8 mouse cellular contexts compared by ENCODE assay signal in the genomic region with DNA sequence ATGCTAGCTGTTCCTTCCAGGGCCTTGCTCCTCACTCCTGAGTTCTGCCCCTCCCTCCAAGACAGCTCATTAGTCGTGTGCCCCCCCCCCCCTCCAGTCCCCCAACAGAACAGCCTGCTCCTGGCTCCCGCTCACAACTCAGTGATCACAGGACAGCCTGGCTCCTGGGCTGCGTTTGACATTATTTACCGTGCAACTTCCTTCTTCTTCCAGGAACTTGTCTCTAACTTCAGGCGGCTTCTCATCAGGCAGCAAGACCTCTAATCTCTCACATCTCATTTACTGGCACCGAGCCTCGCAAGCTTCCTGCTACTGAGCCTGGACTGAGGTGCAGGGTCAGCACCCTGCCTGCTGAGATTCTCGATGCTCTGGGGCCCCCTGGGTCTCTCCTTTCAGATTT. TPM values are rescaled to one million over a fixed set of nuclear protein-coding genes. Genes with fewer than 3 reads are reported as not detected.
DNase-seq lines count a peak whose midpoint lies in the region; ATAC-seq and TF ChIP-seq lines count a peak whose summit lies in the region.

No protein-coding gene starts in this region.

- H3K4me1 ChIP-seq in MEL (ENCODE audit: control insufficient read depth in 1 of 2, insufficient read depth in 2 of 2, low read length in 2 of 2) = peaks cover 4 to 14% of the 10 kb centered on the region in 2 experiments
- H3K4me1 ChIP-seq in intestine, embryonic 14.5 days (replicated peaks; ENCODE audit: control insufficient read depth, insufficient read depth, low read length) = peaks cover 29% of the 10 kb centered on the region
- peaks cover 18% of the 10 kb centered on the region for H3K4me1 ChIP-seq in liver, embryonic 16.5 days (ENCODE audit: control insufficient read depth, low read depth, low read length)
- H3K4me1 ChIP-seq in forebrain, embryonic 12.5 days = peaks cover 32% of the 10 kb centered on the region

- no peak; a peak in 1 of 4 replicates for TF ChIP-seq EP300 in MEL (IDR thresholded peaks at IDR 0.05; ENCODE audit: low read depth in 1 of 2, low read length in 2 of 2)

- no peak overlapping the region for H3K4me2 ChIP-seq in intestine, embryonic 14.5 days (ENCODE audit: low read length)
- no peak overlapping the region for H3K4me2 ChIP-seq in liver, embryonic 16.5 days (ENCODE audit: low read depth, low read length)
- H3K4me2 ChIP-seq in forebrain, embryonic 12.5 days = no peak overlapping the region

- H3K27ac ChIP-seq in MEL (ENCODE audit: control insufficient read depth, low read depth, low read length) = no peak overlapping the region; the same call in 1 of the 2 replicates
- H3K27ac ChIP-seq in intestine, embryonic 14.5 days (ENCODE audit: low read depth) = peak overlapping the region; percentile 30
- H3K27ac ChIP-seq in liver, embryonic 16.5 days (ENCODE audit: low read length) = peak overlapping the region; percentile 18; the same call in 1 of the 2 replicates
- H3K27ac ChIP-seq in forebrain, embryonic 12.5 days = no peak overlapping the region

- no peaks in the 10 kb centered on the region for H3K9me3 ChIP-seq in MEL (replicated peaks; ENCODE audit: insufficient read depth, low read length)
- no peaks in the 10 kb centered on the region for H3K9me3 ChIP-seq in intestine, embryonic 14.5 days (ENCODE audit: control insufficient read depth, low read length)
- H3K9me3 ChIP-seq in liver, embryonic 16.5 days (replicated peaks; ENCODE audit: control insufficient read depth, low read length) = no peaks in the 10 kb centered on the region
- H3K9me3 ChIP-seq in forebrain, embryonic 12.5 days = no peaks in the 10 kb centered on the region

- no peak for TF ChIP-seq CTCF in MEL (IDR thresholded peaks at IDR 0.05 in 2 of 3, conservative IDR thresholded peaks at IDR 0.05 in 1 of 3; ENCODE audit: control insufficient read depth in 1 of 3, insufficient read depth in 1 of 3, low read depth in 2 of 3, low read length in 3 of 3, poor library complexity in 1 of 3, severe bottlenecking in 1 of 3)

- H3K79me2 ChIP-seq in MEL (ENCODE audit: control insufficient read depth, insufficient read depth, low read length, poor library complexity) = no peaks in the 10 kb centered on the region

- no peaks in the 10 kb centered on the region for H3K27me3 ChIP-seq in MEL (ENCODE audit: control insufficient read depth in 1 of 2, insufficient read depth in 2 of 2, low read length in 2 of 2)
- no peaks in the 10 kb centered on the region for H3K27me3 ChIP-seq in intestine, embryonic 14.5 days (replicated peaks; ENCODE audit: control insufficient read depth, insufficient read depth, low read length)
- H3K27me3 ChIP-seq in liver, embryonic 16.5 days (ENCODE audit: control insufficient read depth, insufficient read depth, low read depth, low read length) = no peaks in the 10 kb centered on the region
- H3K27me3 ChIP-seq in forebrain, embryonic 12.5 days = peaks cover 73% of the 10 kb centered on the region

- no peak for TF ChIP-seq POLR2A in MEL (IDR thresholded peaks at IDR 0.05; ENCODE audit: control insufficient read depth in 1 of 2, insufficient read depth in 1 of 2, low read depth in 1 of 2, low read length in 2 of 2, poor library complexity in 1 of 2)

- H3K9ac ChIP-seq in MEL (ENCODE audit: control insufficient read depth, low read depth, low read length, poor library complexity, severe bottlenecking) = peak overlapping the region; percentile 22
- no peak overlapping the region for H3K9ac ChIP-seq in intestine, embryonic 14.5 days (ENCODE audit: low read length)
- no peak overlapping the region for H3K9ac ChIP-seq in liver, embryonic 16.5 days (ENCODE audit: low read depth, low read length)
- H3K9ac ChIP-seq in forebrain, embryonic 12.5 days = no peak overlapping the region

- TF ChIP-seq RAD21 in MEL (IDR thresholded peaks at IDR 0.05; ENCODE audit: low read depth, low read length) = no peak

- H3K4me3 ChIP-seq in MEL (ENCODE audit: control insufficient read depth in 1 of 2, insufficient read depth in 1 of 2, low read depth in 2 of 2, low read length in 2 of 2) = no peak overlapping the region
- H3K4me3 ChIP-seq in intestine, embryonic 14.5 days (ENCODE audit: low read depth, low read length) = no peak overlapping the region
- H3K4me3 ChIP-seq in liver, embryonic 16.5 days (ENCODE audit: low read depth, low read length) = no peak overlapping the region
- no peak overlapping the region for H3K4me3 ChIP-seq in forebrain, embryonic 12.5 days (replicated peaks)

- DNase-seq in heart, adult 18-20 months = peak; percentile 38 to 59
- DNase-seq in heart, postnatal 4 days = no peak
- peak; percentile 88 for DNase-seq in MEL (ENCODE audit: low read depth, low spot score)
- DNase-seq in intestine, embryonic 14.5 days (ENCODE audit: low spot score) = no peak
- DNase-seq in right cerebral cortex, postnatal 4 days = no peak
- no peak for DNase-seq in frontal cortex, postnatal 36 days (ENCODE audit: low spot score in 2 of 2)

- 2% methylated on average over 8 of the region's 8 CpGs for WGBS in intestine, embryonic 14.5 days
- WGBS in liver, embryonic 16.5 days (ENCODE audit: insufficient replicate concordance) = 13% methylated on average over 8 of the region's 8 CpGs
- 17% methylated on average over 8 of the region's 8 CpGs for WGBS in forebrain, embryonic 12.5 days

- 0 out of 2 replicates have a peak, but pooled peaks have one; percentile 14 for ATAC-seq in intestine, embryonic 14.5 days (replicated peaks; ENCODE audit: low FRiP score, low TSS enrichment, low read depth)
- ATAC-seq in liver, embryonic 16.5 days (ENCODE audit: low read depth) = no peak
- ATAC-seq in forebrain, embryonic 12.5 days (ENCODE audit: low FRiP score) = no peak

- H3K36me3 ChIP-seq in MEL (ENCODE audit: control insufficient read depth in 1 of 2, insufficient read depth in 2 of 2, low read length in 2 of 2) = peaks cover 0 to 6% of the 10 kb centered on the region in 2 experiments; a peak in 2 of 4 replicates
- no peaks in the 10 kb centered on the region for H3K36me3 ChIP-seq in intestine, embryonic 14.5 days (ENCODE audit: control insufficient read depth, insufficient read depth, low read length)
- H3K36me3 ChIP-seq in liver, embryonic 16.5 days (ENCODE audit: control insufficient read depth, insufficient read depth) = no peaks in the 10 kb centered on the region
- no peaks in the 10 kb centered on the region for H3K36me3 ChIP-seq in forebrain, embryonic 12.5 days (replicated peaks)

TF ChIP-seq in MEL, 35 proteins besides CTCF, POLR2A, EP300 and RAD21 (continues in another document):
- TF ChIP-seq BHLHE40 (IDR thresholded peaks at IDR 0.05; ENCODE audit: borderline replicate concordance, low read depth, low read length) (no peak), JUND (IDR thresholded peaks at IDR 0.05; ENCODE audit: low read depth, low read length) (no peak)

RNA-seq across cellular contexts. Expression of gene Tha1, which starts 8.5 kb away (rescaled TPM):
- total RNA-seq in heart, adult 18-20 months (2021) = 10 to 100 TPM; 10.6 to 10.8 TPM
- 1 to 10 TPM; 3.3 to 4.0 TPM for total RNA-seq in heart, postnatal 4 days (2021)
- total RNA-seq in MEL (2012; rRNA removed) = 0.12 TPM in 1 of 2 replicates, not detected in the other
- polyA plus RNA-seq in MEL (2012; ENCODE audit: insufficient read depth in 1 of 2, insufficient read length in 2 of 2, low read depth in 1 of 2, low replicate concordance in 2 of 2, missing spikeins in 1 of 2) = not detected
- polyA plus RNA-seq in intestine, embryonic 14.5 days (2014; fragmentation: Nextera tagmentation; extraction: Ambion mirVana) = 4.5 and 5.1 TPM in 2 replicates
- 1.3 and 2.6 TPM in 2 replicates for polyA plus RNA-seq in liver, embryonic 16.5 days (2015; fragmentation: Nextera tagmentation; extraction: Ambion mirVana)
- 2.9 and 3.9 TPM in 2 replicates for polyA plus RNA-seq in forebrain, embryonic 12.5 days (2016; fragmentation: Nextera tagmentation; extraction: Ambion mirVana)

RNA-seq across cellular contexts. Expression of gene Tmem235, which starts 21.2 kb away (rescaled TPM):
- not detected for total RNA-seq in heart, adult 18-20 months (2021)
- under 1 TPM in 1 of 2 experiments, not detected in 1; 0.18 TPM for total RNA-seq in heart, postnatal 4 days (2021)
- total RNA-seq in MEL (2012; rRNA removed) = 0.04 TPM in 1 of 2 replicates, not detected in the other
- under 1 TPM in 1 of 2 experiments, not detected in 1; 0.04 TPM for polyA plus RNA-seq in MEL (2012; ENCODE audit: insufficient read depth in 1 of 2, insufficient read length in 2 of 2, low read depth in 1 of 2, low replicate concordance in 2 of 2, missing spikeins in 1 of 2)
- not detected in 2 replicates for polyA plus RNA-seq in intestine, embryonic 14.5 days (2014; fragmentation: Nextera tagmentation; extraction: Ambion mirVana)
- polyA plus RNA-seq in liver, embryonic 16.5 days (2015; fragmentation: Nextera tagmentation; extraction: Ambion mirVana) = not detected in 2 replicates
- not detected in 2 replicates for polyA plus RNA-seq in forebrain, embryonic 12.5 days (2016; fragmentation: Nextera tagmentation; extraction: Ambion mirVana)

RNA-seq across cellular contexts. Expression of gene Birc5, which starts 32.7 kb away (rescaled TPM):
- under 1 TPM; 0.23 to 0.84 TPM for total RNA-seq in heart, adult 18-20 months (2021)
- total RNA-seq in heart, postnatal 4 days (2021) = 10 to 100 TPM; 63.1 to 69.1 TPM
- 242 and 244 TPM in 2 replicates for total RNA-seq in MEL (2012; rRNA removed)
- polyA plus RNA-seq in MEL (2012; ENCODE audit: insufficient read depth in 1 of 2, insufficient read length in 2 of 2, low read depth in 1 of 2, low replicate concordance in 2 of 2, missing spikeins in 1 of 2) = 100 to 1,000 TPM in 1 of 2 experiments, not detected in 1; 214 TPM
- polyA plus RNA-seq in intestine, embryonic 14.5 days (2014; fragmentation: Nextera tagmentation; extraction: Ambion mirVana) = 337 and 340 TPM in 2 replicates
- 298 and 327 TPM in 2 replicates for polyA plus RNA-seq in liver, embryonic 16.5 days (2015; fragmentation: Nextera tagmentation; extraction: Ambion mirVana)
- polyA plus RNA-seq in forebrain, embryonic 12.5 days (2016; fragmentation: Nextera tagmentation; extraction: Ambion mirVana) = 282 and 293 TPM in 2 replicates

RNA-seq across cellular contexts. Expression of gene Tk1, which starts 55.9 kb away (rescaled TPM):
- total RNA-seq in heart, adult 18-20 months (2021) = 1 to 10 TPM; 1.4 to 1.7 TPM
- 10 to 100 TPM; 93.1 to 99.2 TPM for total RNA-seq in heart, postnatal 4 days (2021)
- 171 and 172 TPM in 2 replicates for total RNA-seq in MEL (2012; rRNA removed)
- polyA plus RNA-seq in MEL (2012; ENCODE audit: insufficient read depth in 1 of 2, insufficient read length in 2 of 2, low read depth in 1 of 2, low replicate concordance in 2 of 2, missing spikeins in 1 of 2) = 100 to 1,000 TPM in 1 of 2 experiments, not detected in 1; 188 TPM
- 159 and 163 TPM in 2 replicates for polyA plus RNA-seq in intestine, embryonic 14.5 days (2014; fragmentation: Nextera tagmentation; extraction: Ambion mirVana)
- polyA plus RNA-seq in liver, embryonic 16.5 days (2015; fragmentation: Nextera tagmentation; extraction: Ambion mirVana) = 120 and 127 TPM in 2 replicates
- 110 and 115 TPM in 2 replicates for polyA plus RNA-seq in forebrain, embryonic 12.5 days (2016; fragmentation: Nextera tagmentation; extraction: Ambion mirVana)

RNA-seq across cellular contexts. Expression of gene Afmid, which starts 56.1 kb away (rescaled TPM):
- 1 to 10 TPM; 3.9 to 5.5 TPM for total RNA-seq in heart, adult 18-20 months (2021)
- 10 to 100 TPM; 15.3 to 15.5 TPM for total RNA-seq in heart, postnatal 4 days (2021)
- 3.3 and 3.5 TPM in 2 replicates for total RNA-seq in MEL (2012; rRNA removed)
- polyA plus RNA-seq in MEL (2012; ENCODE audit: insufficient read depth in 1 of 2, insufficient read length in 2 of 2, low read depth in 1 of 2, low replicate concordance in 2 of 2, missing spikeins in 1 of 2) = 1 to 10 TPM in 1 of 2 experiments, not detected in 1; 3.8 TPM
- polyA plus RNA-seq in intestine, embryonic 14.5 days (2014; fragmentation: Nextera tagmentation; extraction: Ambion mirVana) = 6.6 and 7.0 TPM in 2 replicates
- polyA plus RNA-seq in liver, embryonic 16.5 days (2015; fragmentation: Nextera tagmentation; extraction: Ambion mirVana) = 14.6 and 15.4 TPM in 2 replicates
- polyA plus RNA-seq in forebrain, embryonic 12.5 days (2016; fragmentation: Nextera tagmentation; extraction: Ambion mirVana) = 5.6 and 5.9 TPM in 2 replicates

Comparison
In these comparisons a context has a peak if more than half of its experiments do, and no peak if none do; other contexts are left out.
1. DNase-seq: peak in heart, adult 18-20 months (2 of 2) and MEL (single experiment); none in heart, postnatal 4 days (single experiment), intestine, embryonic 14.5 days (single experiment), right cerebral cortex, postnatal 4 days (single experiment) and frontal cortex, postnatal 36 days (0 of 2).
2. H3K27ac ChIP-seq: peak in intestine, embryonic 14.5 days (single experiment) and liver, embryonic 16.5 days (single experiment); none in MEL (single experiment) and forebrain, embryonic 12.5 days (single experiment).